Comparison of ENCODE assay signal across 13 mouse cellular contexts in the genomic region with DNA sequence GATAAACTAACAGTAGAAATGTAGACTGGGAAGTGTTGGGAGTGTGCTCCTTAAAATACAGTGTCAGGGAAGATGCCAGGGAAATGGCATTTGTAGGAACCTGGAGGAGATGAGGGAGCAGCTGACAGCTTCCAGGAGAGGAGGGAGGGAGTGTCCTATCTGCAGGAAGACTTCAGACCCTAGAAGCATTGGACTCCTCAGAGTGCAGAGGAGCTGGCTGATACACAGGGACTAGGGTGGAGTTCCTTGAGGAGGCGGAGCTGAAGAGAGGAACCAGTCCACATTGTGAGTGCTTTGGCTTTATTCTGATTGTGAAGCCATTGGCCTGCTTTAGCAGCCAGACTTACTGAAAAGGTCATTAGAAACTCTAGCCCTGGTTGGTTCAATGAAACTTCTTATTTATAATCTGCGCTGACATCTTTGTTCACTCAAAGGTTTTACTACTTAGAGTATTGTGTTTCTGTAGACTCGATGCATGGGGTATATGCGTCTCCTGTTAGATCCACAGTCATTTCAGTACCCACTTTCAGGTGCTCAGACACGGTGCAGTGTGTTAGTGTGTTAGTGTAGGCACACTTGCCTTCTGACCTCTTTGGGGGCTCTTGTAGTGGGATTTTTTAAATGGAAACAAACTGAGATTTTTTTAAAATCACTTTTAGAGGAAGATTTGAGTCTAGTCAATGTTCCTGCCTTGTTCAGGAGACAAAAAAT.
DNase-seq lines count a peak whose midpoint lies in the region; ATAC-seq and TF ChIP-seq lines count a peak whose summit lies in the region.
"Had no signal": no experiment of that assay in that cellular context is flagged by ENCODE, and none has a peak within 500 bp of the region (broad histone marks: within the 10 kb centered on the region; RNA-seq: fewer than 3 reads in every experiment).

No protein-coding gene starts in this region.

- H3K27me3 ChIP-seq in cerebellum, adult 2 months (ENCODE audit: control insufficient read depth, insufficient read depth, low read length): no peaks in the 10 kb centered on the region
- no peaks in the 10 kb centered on the region for H3K27me3 ChIP-seq in liver, embryonic 11.5 days (replicated peaks; ENCODE audit: control insufficient read depth, insufficient read depth, low read length)
- H3K27me3 ChIP-seq in liver, postnatal 0 days (ENCODE audit: insufficient read depth, low read length): no peaks in the 10 kb centered on the region
- H3K27me3 ChIP-seq in heart, embryonic 15.5 days: no peaks in the 10 kb centered on the region
- H3K27me3 ChIP-seq: forebrain, embryonic 15.5 days; stomach, embryonic 15.5 days had no signal

- no peak for TF ChIP-seq EP300 in liver, postnatal 0 days (IDR thresholded peaks at IDR 0.05; ENCODE audit: low read depth)

- peak overlapping the region; percentile 23; the same call in 1 of the 2 replicates for H3K27ac ChIP-seq in cerebellum, adult 2 months (ENCODE audit: insufficient read depth, low read length)
- no peak overlapping the region for H3K27ac ChIP-seq in liver, embryonic 11.5 days (ENCODE audit: low read depth, low read length)
- no peak overlapping the region for H3K27ac ChIP-seq in liver, postnatal 0 days (ENCODE audit: low read depth)
- no peak overlapping the region for H3K27ac ChIP-seq in heart, embryonic 15.5 days
- H3K27ac ChIP-seq: forebrain, embryonic 15.5 days; macrophage; stomach, embryonic 15.5 days had no signal

- H3K4me2 ChIP-seq in liver, embryonic 11.5 days: no peak overlapping the region
- no peak overlapping the region for H3K4me2 ChIP-seq in liver, postnatal 0 days (ENCODE audit: low read depth, low read length)
- H3K4me2 ChIP-seq in heart, embryonic 15.5 days: no peak overlapping the region
- H3K4me2 ChIP-seq: forebrain, embryonic 15.5 days; stomach, embryonic 15.5 days had no signal

- TF ChIP-seq POLR2A in cerebellum, adult 2 months (IDR thresholded peaks at IDR 0.05; ENCODE audit: borderline replicate concordance, insufficient read depth, low read length): no peak

- WGBS in cerebellum, adult 2 months: 90% methylated on average over 5 of the region's 5 CpGs
- WGBS in liver, embryonic 11.5 days: 83% methylated on average over 5 of the region's 5 CpGs
- 78% methylated on average over 5 of the region's 5 CpGs for WGBS in liver, postnatal 0 days (ENCODE audit: insufficient replicate concordance)
- 71% methylated on average over 5 of the region's 5 CpGs for WGBS in heart, embryonic 15.5 days

- no peak for TF ChIP-seq CTCF in cerebellum, adult 2 months (IDR thresholded peaks at IDR 0.05; ENCODE audit: borderline replicate concordance, insufficient read depth, low read depth, low read length)
- TF ChIP-seq CTCF in liver, postnatal 0 days (IDR thresholded peaks at IDR 0.05; ENCODE audit: low read depth): no peak

- H3K4me3 ChIP-seq in cerebellum, adult 2 months (replicated peaks; ENCODE audit: insufficient read depth, low read depth, low read length): no peak overlapping the region
- no peak overlapping the region for H3K4me3 ChIP-seq in liver, embryonic 11.5 days (ENCODE audit: low read depth, low read length)
- no peak overlapping the region for H3K4me3 ChIP-seq in liver, postnatal 0 days (ENCODE audit: low read depth, low read length)
- no peak overlapping the region for H3K4me3 ChIP-seq in heart, embryonic 15.5 days
- H3K4me3 ChIP-seq: forebrain, embryonic 15.5 days; stomach, embryonic 15.5 days had no signal

- H3K9ac ChIP-seq in liver, embryonic 11.5 days (ENCODE audit: low read depth, low read length): no peak overlapping the region
- H3K9ac ChIP-seq in liver, postnatal 0 days (replicated peaks): no peak overlapping the region
- no peak overlapping the region for H3K9ac ChIP-seq in heart, embryonic 15.5 days
- H3K9ac ChIP-seq: forebrain, embryonic 15.5 days; stomach, embryonic 15.5 days had no signal

- no peak for DNase-seq in cerebellum, adult 2 months
- DNase-seq in cerebellum, postnatal 4 days (ENCODE audit: low spot score in 2 of 2): no peak
- DNase-seq in liver, embryonic 11.5 days (ENCODE audit: low spot score): no peak
- no peak for DNase-seq in liver, postnatal 0 days
- DNase-seq in thymus, postnatal 36 days: no peak
- DNase-seq: cerebellum, adult 9-11 months; right cerebral cortex, postnatal 14 days had no signal

- peaks cover 11% of the 10 kb centered on the region for H3K4me1 ChIP-seq in cerebellum, adult 2 months (ENCODE audit: control insufficient read depth, insufficient read depth, low read length)
- H3K4me1 ChIP-seq in liver, embryonic 11.5 days (replicated peaks; ENCODE audit: control insufficient read depth, insufficient read depth, low read length): peaks cover 11% of the 10 kb centered on the region
- H3K4me1 ChIP-seq in liver, postnatal 0 days (ENCODE audit: insufficient read depth): peaks cover 2% of the 10 kb centered on the region; the same call in 1 of the 2 replicates
- H3K4me1 ChIP-seq in heart, embryonic 15.5 days (replicated peaks): 0 out of 2 replicates have a peak, but pooled peaks cover 14% of the 10 kb centered on the region

- H3K9me3 ChIP-seq in liver, embryonic 11.5 days (ENCODE audit: control insufficient read depth, low read length): no peaks in the 10 kb centered on the region
- no peaks in the 10 kb centered on the region for H3K9me3 ChIP-seq in liver, postnatal 0 days (ENCODE audit: low read length)
- H3K9me3 ChIP-seq in heart, embryonic 15.5 days (replicated peaks): no peaks in the 10 kb centered on the region
- H3K9me3 ChIP-seq: forebrain, embryonic 15.5 days; stomach, embryonic 15.5 days had no signal

- H3K36me3 ChIP-seq in liver, embryonic 11.5 days (ENCODE audit: control insufficient read depth, insufficient read depth, low read length): no peaks in the 10 kb centered on the region
- H3K36me3 ChIP-seq in liver, postnatal 0 days (replicated peaks; ENCODE audit: insufficient read depth, low read length): no peaks in the 10 kb centered on the region
- no peaks in the 10 kb centered on the region for H3K36me3 ChIP-seq in heart, embryonic 15.5 days
- H3K36me3 ChIP-seq: forebrain, embryonic 15.5 days; stomach, embryonic 15.5 days had no signal

- ATAC-seq in liver, embryonic 11.5 days (replicated peaks; ENCODE audit: low FRiP score): peak; percentile 74
- ATAC-seq in liver, postnatal 0 days: no peak
- 0 out of 2 replicates have a peak, but pooled peaks have one; percentile 67 for ATAC-seq in heart, embryonic 15.5 days (replicated peaks; ENCODE audit: insufficient number of reproducible peaks, insufficient read depth, low FRiP score, low read depth)
- peak; percentile 79 for ATAC-seq in monocyte, adult 5-6 weeks (replicated peaks; ENCODE audit: insufficient number of reproducible peaks, low FRiP score, low TSS enrichment, poor library complexity, severe bottlenecking)
- no peak for ATAC-seq in CD4-positive, CD25-positive, alpha-beta regulatory T cell, adult 4 months
- ATAC-seq: forebrain, embryonic 15.5 days had no signal

Comparison
In these comparisons a context has a peak if more than half of its experiments do, and no peak if none do; other contexts are left out.
1. ATAC-seq: peak in liver, embryonic 11.5 days (single experiment), heart, embryonic 15.5 days (single experiment) and monocyte, adult 5-6 weeks (single experiment); none in liver, postnatal 0 days (single experiment) and CD4-positive, CD25-positive, alpha-beta regulatory T cell, adult 4 months (single experiment).